Mouse (Mus musculus): ENCODE data around the gene Plekhg3. TPM values are rescaled to one million over a fixed set of nuclear protein-coding genes. Genes with fewer than 3 reads are reported as not detected.
A peak's percentile ranks its signal among the peaks of the same experiment; 100 is the strongest.

The Plekhg3 gene
- polyA plus RNA-seq, 1 experiment from 2014 or later: 5.7 TPM

GRCm38 (mm10) chr12:76518909-76519842 is 11.5 kb upstream of the Plekhg3 start:
- WGBS: 82% methylated on average over 12 of the region's 12 CpGs
- no peak for ATAC-seq

GRCm38 (mm10) chr12:76523654-76524053 is 7.0 kb upstream of the Plekhg3 start:
- H3K9ac ChIP-seq (ENCODE audit: low read depth, low read length): no peak overlapping the region
- TF ChIP-seq CTCF (IDR thresholded peaks at IDR 0.05; ENCODE audit: low read depth): no peak
- no peaks in the 10 kb centered on the region for H3K9me3 ChIP-seq (ENCODE audit: control insufficient read depth)
- H3K4me3 ChIP-seq (ENCODE audit: low read depth, low read length): no peak overlapping the region
- no peak overlapping the region for H3K27ac ChIP-seq (ENCODE audit: low read depth, low read length)
- H3K4me2 ChIP-seq (replicated peaks; ENCODE audit: low read depth): no peak overlapping the region
- H3K36me3 ChIP-seq (ENCODE audit: control insufficient read depth, insufficient read depth): no peaks in the 10 kb centered on the region
- H3K4me1 ChIP-seq (replicated peaks; ENCODE audit: control insufficient read depth, insufficient read depth, low read length): peaks cover 9% of the 10 kb centered on the region
- 50% methylated on average over 5 of the region's 5 CpGs for WGBS
- no peaks in the 10 kb centered on the region for H3K27me3 ChIP-seq (replicated peaks; ENCODE audit: control insufficient read depth, insufficient read depth, low read length)
- no peak for ATAC-seq

More at GRCm38 (mm10) chr12:76518909-76519842, 11.5 kb upstream of the Plekhg3 start:
- H3K36me3 ChIP-seq (ENCODE audit: control insufficient read depth, insufficient read depth): no peaks in the 10 kb centered on the region
- H3K9ac ChIP-seq (ENCODE audit: low read depth, low read length): no peak overlapping the region
- no peak overlapping the region for H3K4me3 ChIP-seq (ENCODE audit: low read depth, low read length)
- H3K9me3 ChIP-seq (ENCODE audit: control insufficient read depth): no peaks in the 10 kb centered on the region
- H3K4me1 ChIP-seq (replicated peaks; ENCODE audit: control insufficient read depth, insufficient read depth, low read length): no peaks in the 10 kb centered on the region
- no peak overlapping the region for H3K4me2 ChIP-seq (replicated peaks; ENCODE audit: low read depth)
- H3K27me3 ChIP-seq (replicated peaks; ENCODE audit: control insufficient read depth, insufficient read depth, low read length): no peaks in the 10 kb centered on the region
- no peak for TF ChIP-seq CTCF (IDR thresholded peaks at IDR 0.05; ENCODE audit: low read depth)
- H3K27ac ChIP-seq (ENCODE audit: low read depth, low read length): no peak overlapping the region; the same call in 1 of the 2 replicates

- Histone ChIP-seq H3K4me1 (replicated peaks; ENCODE audit: control insufficient read depth, insufficient read depth, low read length) (peaks cover 11% of the 10 kb centered on the region), H3K27ac (ENCODE audit: low read depth, low read length) (no peak overlapping the region), H3K9me3 (ENCODE audit: control insufficient read depth) (no peaks in the 10 kb centered on the region), H3K27me3 (replicated peaks; ENCODE audit: control insufficient read depth, insufficient read depth, low read length) (no peaks in the 10 kb centered on the region), H3K9ac (ENCODE audit: low read depth, low read length) (no peak overlapping the region), H3K4me3 (ENCODE audit: low read depth, low read length) (no peak overlapping the region), H3K4me2 (replicated peaks; ENCODE audit: low read depth) (no peak overlapping the region), H3K36me3 (ENCODE audit: control insufficient read depth, insufficient read depth) (no peaks in the 10 kb centered on the region)
- TF ChIP-seq CTCF (IDR thresholded peaks at IDR 0.05; ENCODE audit: low read depth): no peak
- ATAC-seq: no peak
- 94% methylated on average over 3 of the region's 3 CpGs for WGBS
Observed at GRCm38 (mm10) chr12:76524915-76525314, 5.8 kb upstream of the Plekhg3 start.

DNA sequence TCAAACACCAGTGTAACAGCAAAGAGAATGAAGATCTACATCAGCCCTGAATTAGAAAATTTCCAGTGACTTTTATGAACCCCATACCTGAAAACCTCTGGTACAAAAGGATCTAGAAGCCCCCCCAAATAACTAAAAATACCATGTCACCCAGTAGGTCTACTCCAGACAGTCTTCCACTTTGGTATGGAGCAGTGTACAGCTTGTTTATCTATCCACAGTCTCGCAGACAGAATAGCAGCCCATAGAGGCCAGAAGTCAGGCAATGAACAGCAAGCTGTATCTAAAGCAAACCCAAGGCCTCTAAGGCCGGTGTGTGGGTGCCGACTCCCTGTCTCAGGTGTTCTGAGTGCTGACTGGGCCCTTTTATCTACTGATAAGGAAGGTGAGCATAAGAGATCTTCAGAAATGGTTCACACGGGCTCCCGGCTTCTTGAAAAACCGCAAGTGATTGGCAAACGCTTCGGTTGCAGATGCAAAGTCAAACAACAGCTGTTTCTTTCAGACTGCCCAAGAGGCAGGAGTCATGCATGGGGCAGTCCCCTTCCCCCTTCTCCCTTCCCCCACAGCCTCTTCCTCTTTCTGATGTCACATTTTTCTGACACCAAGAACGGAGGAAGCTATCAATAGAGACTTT is 3.3 kb upstream of the Plekhg3 start:
- ATAC-seq: peak; percentile 48; the same call in 1 of the 2 replicates
- Histone ChIP-seq H3K9ac (ENCODE audit: low read depth, low read length) (no peak overlapping the region), H3K27me3 (replicated peaks; ENCODE audit: control insufficient read depth, insufficient read depth, low read length) (no peaks in the 10 kb centered on the region), H3K4me1 (replicated peaks; ENCODE audit: control insufficient read depth, insufficient read depth, low read length) (peaks cover 11% of the 10 kb centered on the region), H3K4me3 (ENCODE audit: low read depth, low read length) (no peak overlapping the region), H3K27ac (ENCODE audit: low read depth, low read length) (no peak overlapping the region; the same call in 1 of the 2 replicates), H3K9me3 (ENCODE audit: control insufficient read depth) (no peaks in the 10 kb centered on the region), H3K4me2 (replicated peaks; ENCODE audit: low read depth) (peak overlapping the region; percentile 30), H3K36me3 (ENCODE audit: control insufficient read depth, insufficient read depth) (no peaks in the 10 kb centered on the region)
- TF ChIP-seq CTCF (IDR thresholded peaks at IDR 0.05; ENCODE audit: low read depth): no peak
- WGBS: 27% methylated on average over 9 of the region's 9 CpGs

GRCm38 (mm10) chr12:76528766-76529165 is 1.9 kb upstream of the Plekhg3 start:
- Histone ChIP-seq H3K4me1 (replicated peaks; ENCODE audit: control insufficient read depth, insufficient read depth, low read length) (peaks cover 11% of the 10 kb centered on the region), H3K27me3 (replicated peaks; ENCODE audit: control insufficient read depth, insufficient read depth, low read length) (no peaks in the 10 kb centered on the region), H3K4me3 (ENCODE audit: low read depth, low read length) (no peak overlapping the region), H3K4me2 (replicated peaks; ENCODE audit: low read depth) (no peak overlapping the region), H3K27ac (ENCODE audit: low read depth, low read length) (0 out of 2 replicates have a peak overlapping the region, but pooled peaks have one; percentile 57), H3K9me3 (ENCODE audit: control insufficient read depth) (no peaks in the 10 kb centered on the region), H3K9ac (ENCODE audit: low read depth, low read length) (no peak overlapping the region), H3K36me3 (ENCODE audit: control insufficient read depth, insufficient read depth) (no peaks in the 10 kb centered on the region)
- TF ChIP-seq CTCF (IDR thresholded peaks at IDR 0.05; ENCODE audit: low read depth): no peak
- ATAC-seq: no peak
- 81% methylated on average over 5 of the region's 5 CpGs for WGBS
